Mouse (Mus musculus) erythroid progenitor cell, adult 5-6 weeks (primary cell): ENCODE measurements around the gene Ndufaf7. TPM values are rescaled to one million over a fixed set of nuclear protein-coding genes. Genes with fewer than 3 reads are reported as not detected.

Experiments used
- ATAC-seq: replicated peaks from 2 replicates; pipeline ENCODE4 v1.8.0; 2016; ENCODE audit warnings: moderate number of reproducible peaks, mild to moderate bottlenecking, moderate TSS enrichment, inconsistent platforms; ENCODE audit not compliant: poor library complexity, low FRiP score, severe bottlenecking
- total RNA-seq, 2 experiments: library from RNA; stranded (forward) in 1 of 2; stranded (reverse) in 1 of 2; fragments of 150-400 nt in 1 of 2; fragments of 186-747, 209-891 nt in 1 of 2; gene quantifications; 2 replicates each; pipeline versions ENCODE4 v1.2.3 to v1.2.4; 2015 to 2017; ENCODE audit warnings: low replicate concordance in 2 of 2

Gene Ndufaf7
- total RNA-seq, 2 experiments from 2014 or later = 9.2 to 11.7 TPM

GRCm38 (mm10) chr17:78953240-78953639, 16.3 kb downstream of the Ndufaf7 start:
- ATAC-seq = no peak

DNA sequence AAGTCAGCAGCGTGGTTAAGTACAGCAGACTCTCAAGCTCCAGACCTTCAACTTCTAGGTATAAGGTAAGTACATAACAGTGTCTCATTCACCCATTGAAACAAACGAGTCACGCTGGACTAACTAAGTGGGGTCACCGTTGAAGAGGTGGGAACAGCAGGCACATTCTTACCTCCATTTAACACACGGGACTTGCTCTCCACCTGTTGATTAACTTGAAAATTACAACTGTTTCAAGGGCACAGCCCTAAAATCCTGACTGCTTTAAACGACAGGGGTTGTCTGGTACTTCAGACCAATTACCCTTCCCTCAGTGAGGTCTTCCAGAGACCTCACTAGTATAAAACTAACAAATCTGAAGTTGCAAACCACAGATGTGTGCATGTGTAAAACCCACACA, 22.5 kb downstream of the Ndufaf7 start:
- no peak for ATAC-seq

- ATAC-seq = no peak
Measured at GRCm38 (mm10) chr17:78964387-78964786, 27.5 kb downstream of the Ndufaf7 start.

GRCm38 (mm10) chr17:78966092-78966883, 29.4 kb downstream of the Ndufaf7 start:
- ATAC-seq = no peak

DNA sequence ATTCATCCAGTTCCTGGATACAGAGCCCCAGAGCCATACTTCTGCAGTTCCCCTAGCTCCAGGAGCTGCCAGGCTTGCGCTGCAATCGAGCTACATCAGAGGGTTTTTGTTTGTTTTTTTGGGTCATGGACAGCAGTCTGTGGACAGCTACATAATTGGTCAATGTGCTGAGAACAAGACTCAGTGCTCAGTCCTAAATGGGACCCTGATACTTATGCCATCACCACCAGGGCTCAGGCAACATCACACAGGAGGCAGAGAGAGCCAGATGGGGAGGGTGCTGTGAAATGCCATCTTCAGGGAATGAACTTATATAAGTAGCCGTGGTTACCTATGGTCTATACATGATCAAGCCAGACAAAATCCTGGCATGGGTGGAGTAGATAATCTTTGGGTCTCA, 31.6 kb downstream of the Ndufaf7 start:
- no peak for ATAC-seq

GRCm38 (mm10) chr17:78983166-78983565, 46.2 kb downstream of the Ndufaf7 start:
- ATAC-seq = no peak

GRCm38 (mm10) chr17:78983736-78984135, 46.8 kb downstream of the Ndufaf7 start:
- ATAC-seq = no peak

DNA sequence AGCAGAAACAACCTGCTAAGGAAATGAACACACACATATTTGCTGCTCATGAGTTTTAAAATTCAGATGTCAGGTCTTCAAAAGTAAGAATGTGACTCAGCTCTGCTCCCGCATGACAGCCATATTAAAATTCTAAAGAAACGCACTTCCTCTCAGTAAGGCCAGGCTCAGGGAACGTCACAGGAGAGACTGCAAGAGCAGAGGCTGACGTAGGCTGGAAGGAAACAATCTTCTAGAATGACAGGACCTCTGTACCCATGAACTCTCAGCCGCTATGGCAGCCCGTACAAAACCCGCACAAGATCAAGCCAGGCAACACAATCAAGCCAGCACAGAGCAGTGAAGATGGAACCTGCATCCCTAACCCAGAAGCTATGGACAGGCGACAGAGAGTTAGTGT, 52.1 kb downstream of the Ndufaf7 start:
- no peak for ATAC-seq

DNA sequence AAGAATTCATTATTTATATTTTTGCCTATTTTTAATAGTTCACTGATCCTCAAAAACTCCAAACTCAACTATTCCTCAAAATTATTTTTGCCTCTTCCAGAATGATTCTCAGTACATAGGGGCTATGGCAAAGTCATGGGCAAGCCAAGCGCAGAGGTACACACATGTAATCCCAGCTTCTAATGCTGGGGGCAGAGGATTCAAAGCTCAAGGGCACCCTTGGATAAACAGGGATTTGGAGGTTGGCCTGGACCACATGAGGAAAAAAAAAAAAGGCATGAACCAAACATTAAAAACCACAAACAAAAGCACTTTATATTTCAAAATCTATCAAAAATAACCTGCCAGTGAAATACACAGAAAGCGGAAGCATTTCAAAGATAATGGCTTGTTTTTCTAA, 54.6 kb downstream of the Ndufaf7 start:
- no peak for ATAC-seq

GRCm38 (mm10) chr17:78992303-78993027, 55.5 kb downstream of the Ndufaf7 start:
- no peak for ATAC-seq

DNA sequence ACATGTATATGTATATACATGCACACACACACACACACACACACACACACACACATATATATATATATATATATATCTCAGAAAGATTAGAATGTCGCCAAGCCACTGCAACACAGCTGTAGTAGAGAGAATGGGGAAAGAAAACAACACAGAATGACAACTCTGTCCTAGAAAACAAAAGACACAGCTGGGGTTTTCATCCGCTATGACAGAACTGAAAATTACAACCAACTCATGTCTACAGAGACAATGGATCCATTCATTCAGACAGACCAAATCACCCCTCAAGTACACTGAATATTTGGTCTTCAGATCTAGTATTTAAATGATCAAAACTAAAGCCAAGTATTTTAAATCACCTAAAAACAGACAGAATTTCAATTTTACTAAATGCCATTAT, 56.7 kb downstream of the Ndufaf7 start:
- ATAC-seq = no peak

- ATAC-seq = no peak
Measured at GRCm38 (mm10) chr17:78994382-78994781, 57.4 kb downstream of the Ndufaf7 start.

GRCm38 (mm10) chr17:78994931-78995820, 58.2 kb downstream of the Ndufaf7 start:
- no peak for ATAC-seq

Other genes with a start within 250 kb of the Ndufaf7 start
- 11.2 and 13.0 TPM in 2 replicates for gene Strn, start 199.9 kb upstream of the Ndufaf7 start, total RNA-seq (2015; ENCODE audit: low replicate concordance)
- gene Strn, start 199.9 kb upstream of the Ndufaf7 start, total RNA-seq (2017; ENCODE audit: low replicate concordance) = 19.7 and 20.7 TPM in 2 replicates
- 6.5 and 8.4 TPM in 2 replicates for gene Heatr5b, start 101.8 kb upstream of the Ndufaf7 start, total RNA-seq (2015; ENCODE audit: low replicate concordance)
- gene Heatr5b, start 101.8 kb upstream of the Ndufaf7 start, total RNA-seq (2017; ENCODE audit: low replicate concordance) = 3.3 and 5.4 TPM in 2 replicates
- 13.0 and 21.6 TPM in 2 replicates for gene Gpatch11, start 101.6 kb upstream of the Ndufaf7 start, total RNA-seq (2015; ENCODE audit: low replicate concordance)
- gene Gpatch11, start 101.6 kb upstream of the Ndufaf7 start, total RNA-seq (2017; ENCODE audit: low replicate concordance) = 7.7 and 11.2 TPM in 2 replicates
- gene Eif2ak2, start 54.6 kb upstream of the Ndufaf7 start, total RNA-seq (2015; ENCODE audit: low replicate concordance) = 40.7 and 42.2 TPM in 2 replicates
- 56.8 and 76.1 TPM in 2 replicates for gene Eif2ak2, start 54.6 kb upstream of the Ndufaf7 start, total RNA-seq (2017; ENCODE audit: low replicate concordance)
- not detected in 2 replicates for gene Sult6b1, start 30.1 kb upstream of the Ndufaf7 start, total RNA-seq (2015; ENCODE audit: low replicate concordance)
- 0.64 TPM in 1 of 2 replicates, not detected in the other for gene Sult6b1, start 30.1 kb upstream of the Ndufaf7 start, total RNA-seq (2017; ENCODE audit: low replicate concordance)
- 2.9 TPM in 1 of 2 replicates, not detected in the other for gene Cebpzos, start 20.6 kb upstream of the Ndufaf7 start, total RNA-seq (2015; ENCODE audit: low replicate concordance)
- 3.6 and 21.6 TPM in 2 replicates for gene Cebpzos, start 20.6 kb upstream of the Ndufaf7 start, total RNA-seq (2017; ENCODE audit: low replicate concordance)
- gene Cebpz, start 70 bp upstream of the Ndufaf7 start, total RNA-seq (2015; ENCODE audit: low replicate concordance) = 11.3 and 15.5 TPM in 2 replicates
- 8.7 and 20.0 TPM in 2 replicates for gene Cebpz, start 70 bp upstream of the Ndufaf7 start, total RNA-seq (2017; ENCODE audit: low replicate concordance)
- gene Prkd3, start 83.7 kb downstream of the Ndufaf7 start, total RNA-seq (2015; ENCODE audit: low replicate concordance) = 9.6 and 9.7 TPM in 2 replicates
- gene Prkd3, start 83.7 kb downstream of the Ndufaf7 start, total RNA-seq (2017; ENCODE audit: low replicate concordance) = 6.7 and 7.8 TPM in 2 replicates
- 1.8 TPM in 1 of 2 replicates, not detected in the other for gene Qpct, start 114.8 kb downstream of the Ndufaf7 start, total RNA-seq (2015; ENCODE audit: low replicate concordance)
- gene Qpct, start 114.8 kb downstream of the Ndufaf7 start, total RNA-seq (2017; ENCODE audit: low replicate concordance) = 0.77 TPM in 1 of 2 replicates, not detected in the other